Mouse (Mus musculus): ENCODE data around the gene Enthd1. TPM values are rescaled to one million over a fixed set of nuclear protein-coding genes. Genes with fewer than 3 reads are reported as not detected.
"Not testable (repeated sequence)": the region's sequence is repeated elsewhere in the genome, so short reads cannot be mapped to it uniquely, and the experiment has no call there.

Enthd1 gene
- 0.17 and 0.33 TPM in 2 replicates for polyA plus RNA-seq (2015; fragmentation: Nextera tagmentation; extraction: Ambion mirVana)

DNA sequence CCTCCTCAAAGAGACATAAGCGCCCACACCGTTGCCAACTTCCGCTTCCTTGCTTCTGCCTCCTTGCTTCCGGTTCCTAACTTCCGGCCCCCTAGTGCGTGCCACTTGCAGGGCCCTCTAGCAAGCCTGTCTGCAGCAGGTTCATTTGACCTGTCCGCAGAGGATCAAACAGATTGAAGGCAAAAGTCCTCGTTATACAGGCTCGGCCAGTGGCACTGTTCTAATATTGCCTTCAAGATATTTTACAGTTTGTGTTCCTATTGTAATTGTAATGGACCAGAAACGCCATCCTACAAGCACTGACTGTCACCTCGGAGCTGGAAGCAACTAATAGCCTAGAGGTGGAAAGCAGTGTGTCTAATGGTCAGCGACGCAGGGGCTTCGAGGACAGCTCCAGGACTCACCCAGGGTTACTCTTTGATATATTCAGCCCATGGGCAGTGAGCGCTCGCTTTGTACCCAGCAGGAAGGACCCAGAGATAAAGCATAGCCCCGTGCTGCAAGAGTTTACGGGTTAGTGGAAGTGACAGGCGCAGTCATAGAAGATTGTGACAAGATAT lies at the start of gene Enthd1:
TSS of gene Enthd1 (minus strand) at position 51 of the 560 bp plus-strand sequence.
- DNase-seq (ENCODE audit: low spot score), result no peak

DNA sequence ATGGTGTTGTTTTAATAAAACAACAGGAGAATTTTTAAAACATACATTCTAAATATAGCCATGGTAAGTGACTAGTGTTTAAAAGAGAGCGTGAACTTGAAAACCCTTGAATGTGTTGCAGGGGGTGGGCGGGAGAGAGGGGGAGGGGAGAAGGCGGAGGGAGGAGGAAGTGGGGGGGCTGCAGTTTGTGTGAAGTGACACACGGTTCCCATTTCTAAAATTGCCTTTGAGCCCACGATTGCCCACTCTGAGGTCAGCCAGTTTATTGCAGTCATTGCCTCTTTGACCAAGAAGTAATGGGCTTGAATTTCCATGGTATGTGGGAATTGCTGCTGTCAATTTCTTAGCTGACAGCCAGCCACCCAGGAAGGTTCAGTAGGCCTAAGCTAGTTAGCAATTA lies 48.9 kb upstream of the Enthd1 start:
- peak; percentile 69 for DNase-seq (ENCODE audit: low spot score)

DNA sequence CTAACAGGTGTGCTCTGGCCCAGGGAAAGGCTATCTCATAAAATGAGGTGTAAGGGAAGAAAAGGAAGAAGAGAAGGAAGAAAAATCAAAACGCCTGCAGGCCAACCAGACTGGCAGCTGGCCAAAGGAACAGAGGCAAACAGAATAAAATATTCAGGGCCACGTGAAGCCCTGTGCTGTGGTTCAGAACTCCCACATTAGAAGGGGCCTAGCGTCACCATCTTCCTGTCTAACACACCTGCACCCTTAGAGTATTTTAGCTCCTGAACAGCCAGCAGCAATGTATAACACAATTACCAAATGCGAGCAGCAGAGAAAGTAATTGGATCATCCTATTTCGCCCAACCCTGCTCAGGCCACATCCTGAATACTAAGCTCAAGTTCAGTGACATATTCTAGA lies 46.5 kb upstream of the Enthd1 start:
- peak; percentile 82 for DNase-seq (ENCODE audit: low spot score)

DNA sequence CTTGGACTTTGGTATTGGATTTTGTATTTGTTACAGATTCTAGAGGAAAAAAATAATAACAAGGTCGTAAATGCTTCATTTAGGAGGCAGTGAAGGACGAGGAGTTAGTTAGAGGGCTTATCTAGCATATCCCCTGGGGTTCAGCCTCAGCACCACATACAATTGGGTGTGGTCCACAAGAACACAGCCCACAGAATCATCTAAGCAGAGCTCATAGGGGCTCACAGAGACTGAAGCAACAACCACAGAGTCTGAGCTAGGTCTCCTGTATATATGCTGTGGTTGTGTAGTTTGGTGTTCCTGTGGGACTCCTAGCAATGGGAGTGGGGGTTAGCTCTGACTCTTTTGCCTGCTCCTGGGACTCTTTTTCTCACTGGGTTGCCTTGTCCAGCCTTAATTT lies 45.4 kb upstream of the Enthd1 start:
- DNase-seq (ENCODE audit: low spot score), result no peak

DNA sequence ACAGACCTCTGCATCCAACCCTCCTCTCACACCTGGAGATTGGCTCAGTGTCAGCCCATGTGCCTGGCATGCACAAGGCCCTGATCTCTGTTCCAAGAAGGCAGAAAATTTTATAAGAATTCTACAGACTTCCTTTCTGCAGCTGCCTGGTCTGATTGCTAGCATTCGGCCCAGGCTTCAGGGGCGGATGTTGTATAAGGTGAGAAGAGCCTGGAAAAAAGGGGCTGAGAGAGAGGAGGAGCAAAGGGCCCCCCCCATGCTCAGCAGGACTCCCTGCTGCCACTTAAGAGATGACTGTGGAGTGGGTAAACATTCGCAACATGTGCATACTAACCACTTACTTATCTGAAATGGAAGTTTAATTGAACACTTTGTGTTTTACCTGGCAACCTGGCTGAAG lies 43.0 kb upstream of the Enthd1 start:
- no peak for DNase-seq (ENCODE audit: low spot score)

DNA sequence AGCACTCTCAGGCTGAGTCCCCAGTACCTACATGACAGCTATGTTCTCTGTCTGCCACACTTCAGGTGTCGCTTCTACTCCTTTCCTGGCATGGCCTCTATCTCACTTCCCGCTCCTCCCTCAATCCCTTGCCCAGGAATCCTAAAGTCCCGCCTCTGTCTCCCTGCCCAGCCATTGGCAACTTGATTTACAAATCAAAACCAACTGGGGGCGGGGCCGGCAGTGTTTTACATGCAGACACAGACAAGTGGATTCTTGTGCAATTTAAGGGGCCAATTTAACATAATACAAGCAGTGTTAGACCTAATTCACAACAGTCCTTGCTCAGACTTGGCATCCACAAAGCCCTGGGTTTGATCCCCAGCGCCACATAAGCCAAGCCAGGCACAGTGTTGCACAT lies 39.1 kb upstream of the Enthd1 start:
- no peak for DNase-seq (ENCODE audit: low spot score)

DNA sequence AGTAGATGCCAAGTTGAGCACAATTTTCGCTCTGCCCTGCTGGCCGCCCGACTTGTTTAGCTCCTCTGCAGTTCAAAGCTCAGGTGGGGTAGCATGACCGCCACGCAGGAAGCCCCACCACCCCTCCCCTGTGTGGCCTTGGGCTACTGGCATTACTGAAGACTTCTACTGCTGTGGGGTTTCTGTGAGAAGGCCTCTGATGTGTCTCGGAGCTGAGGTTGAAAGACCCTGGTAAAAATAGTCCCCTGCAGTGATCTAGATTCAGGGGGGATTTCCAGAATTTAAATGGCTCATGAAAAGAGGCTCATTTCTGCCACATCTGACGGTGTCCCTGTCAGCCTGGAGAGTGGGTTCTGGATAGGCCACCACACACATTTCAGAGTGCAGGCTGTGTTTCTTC lies 37.5 kb upstream of the Enthd1 start:
- DNase-seq (ENCODE audit: low spot score), result no peak

DNA sequence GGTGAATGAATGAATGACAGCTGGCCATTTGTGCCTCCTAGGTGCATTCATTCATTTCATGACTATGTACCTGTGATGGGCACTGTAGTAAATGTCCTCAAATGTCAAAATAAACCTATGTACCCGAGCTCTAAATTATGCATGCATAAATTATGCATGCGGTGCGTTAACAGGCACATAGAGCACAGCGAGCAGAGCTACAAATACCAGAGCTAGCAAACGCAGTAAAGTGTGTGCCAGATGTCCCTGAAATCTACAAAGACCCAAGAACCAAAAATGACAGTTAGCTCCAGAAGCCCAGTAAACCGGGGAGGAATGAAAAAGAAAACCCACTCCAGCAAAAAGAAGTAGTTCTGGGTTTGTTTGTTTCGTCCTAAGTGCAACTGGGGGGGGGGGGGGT lies 36.5 kb upstream of the Enthd1 start:
- DNase-seq (ENCODE audit: low spot score), result no peak

DNA sequence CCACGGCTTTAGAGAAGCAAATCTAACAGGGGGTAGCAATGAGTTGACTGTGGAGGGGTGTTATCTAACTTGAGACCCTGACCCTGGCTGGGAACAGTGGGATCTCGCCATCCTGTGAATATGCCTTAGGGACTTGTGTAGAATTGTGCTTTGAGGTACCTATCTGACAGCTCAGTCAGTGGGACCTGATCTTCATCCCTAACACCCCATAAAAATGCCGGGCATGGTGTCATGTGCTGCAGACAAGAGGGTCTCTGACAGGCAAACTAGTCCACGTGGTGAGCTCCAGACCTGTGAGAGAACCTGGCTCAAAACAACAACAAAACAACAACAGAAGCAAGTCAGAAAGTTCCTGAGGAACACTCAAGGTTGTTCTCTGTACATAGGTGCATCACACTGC lies 34.9 kb upstream of the Enthd1 start:
- DNase-seq (ENCODE audit: low spot score), result no peak

DNA sequence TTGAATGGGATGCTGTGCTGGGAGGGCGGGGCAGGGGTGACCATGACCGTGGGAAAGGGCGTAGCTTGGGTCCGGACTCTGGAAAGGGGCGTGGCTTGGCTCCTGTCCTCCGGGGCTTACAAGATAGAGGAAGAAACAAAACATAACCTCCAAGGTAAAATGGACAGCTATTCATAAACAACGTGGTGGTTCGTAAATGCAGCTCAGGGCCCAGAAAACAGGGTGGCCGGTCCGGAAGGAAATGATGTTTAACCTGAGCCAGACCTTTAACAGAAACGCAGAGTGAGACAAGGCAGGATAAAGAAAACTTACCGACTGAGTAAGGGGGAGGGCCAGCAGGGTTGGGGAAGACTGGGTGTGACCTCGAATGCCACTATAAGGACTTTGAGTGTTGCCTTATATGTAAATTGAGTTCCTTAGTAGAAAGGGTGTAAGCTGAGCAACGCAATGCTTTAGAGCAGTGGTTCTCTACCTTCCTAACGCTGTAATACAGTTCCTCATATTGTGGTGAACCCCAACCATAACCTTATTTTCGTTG lies 34.3 kb upstream of the Enthd1 start:
- DNase-seq (ENCODE audit: low spot score), result no peak

DNA sequence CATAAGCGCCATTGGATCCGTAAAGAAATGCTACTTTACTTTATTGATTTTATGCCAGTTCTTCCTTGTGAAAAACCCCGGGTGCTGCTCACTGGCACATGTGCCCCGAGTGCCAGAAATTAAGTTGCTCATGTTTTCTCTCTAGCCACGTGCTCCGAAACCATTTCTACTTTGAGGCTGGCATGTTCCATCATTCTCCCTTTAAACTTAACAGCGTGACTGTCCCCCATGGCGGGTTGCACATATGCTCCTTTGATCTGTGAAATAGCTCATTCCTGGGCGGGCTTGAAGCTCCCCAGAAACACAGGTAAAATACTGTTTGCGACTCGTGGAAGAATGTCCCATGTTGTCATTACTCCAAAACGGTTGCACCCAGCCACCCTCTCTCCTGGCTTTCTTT lies 33.8 kb upstream of the Enthd1 start:
- no peak for DNase-seq (ENCODE audit: low spot score)

DNA sequence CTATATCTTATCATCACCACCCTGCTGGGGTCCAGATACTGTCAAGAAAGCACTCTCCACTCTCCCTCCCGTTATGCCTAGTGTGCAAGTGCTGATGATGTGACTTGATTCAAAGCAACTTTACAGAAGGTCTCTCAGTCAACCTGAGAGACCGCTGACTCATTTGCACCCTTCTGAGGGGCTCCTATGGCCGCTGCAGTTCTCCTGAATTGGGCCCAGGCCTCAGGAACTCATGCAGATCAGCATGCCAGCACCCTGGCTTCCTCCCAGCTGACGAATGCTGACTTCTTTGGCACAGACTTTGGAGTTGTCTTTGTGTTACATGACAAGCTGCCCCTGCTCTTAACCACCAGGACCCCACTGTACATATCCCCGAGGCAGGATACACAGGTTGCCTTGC lies 28.9 kb upstream of the Enthd1 start:
- DNase-seq (ENCODE audit: low spot score), result no peak

DNA sequence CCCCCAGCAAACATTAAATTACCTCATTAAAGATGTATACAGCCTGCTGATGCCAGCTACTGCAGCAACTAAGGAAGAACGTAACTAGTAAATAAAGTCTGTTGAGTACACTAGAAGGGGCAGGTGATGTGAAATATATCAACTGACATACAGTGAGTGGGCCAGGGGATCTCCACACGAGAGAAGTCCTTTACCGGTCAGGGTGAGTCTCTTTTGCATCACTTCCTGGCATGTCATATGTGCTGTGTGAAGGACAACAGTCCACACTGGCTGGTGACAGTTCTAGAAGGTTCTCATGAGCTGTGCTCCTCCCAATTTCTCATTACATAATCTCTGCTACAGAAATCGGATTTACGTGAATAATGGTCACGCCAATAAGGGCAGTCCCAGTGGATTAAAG lies 27.8 kb upstream of the Enthd1 start:
- DNase-seq (ENCODE audit: low spot score), result no peak

DNA sequence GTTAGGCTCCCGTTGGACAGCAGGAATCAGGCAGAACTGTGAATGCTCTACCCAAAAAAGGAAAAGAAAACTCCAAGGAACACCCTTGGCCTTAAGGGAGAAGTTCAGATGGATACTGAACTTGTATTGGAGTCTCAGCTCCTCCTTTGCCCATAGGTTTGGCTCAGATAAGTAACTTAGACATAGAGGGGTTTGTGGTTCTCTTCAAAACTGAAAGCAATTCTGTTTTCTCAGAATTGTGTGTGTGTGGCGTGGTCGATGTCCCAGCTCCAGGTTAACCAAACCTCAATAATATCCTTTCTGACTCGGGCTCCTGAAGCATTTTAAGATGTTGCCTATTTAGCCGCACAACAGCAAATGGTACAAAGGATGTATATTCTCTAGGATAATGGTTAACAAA lies 25.7 kb upstream of the Enthd1 start:
- DNase-seq (ENCODE audit: low spot score), result no peak

DNA sequence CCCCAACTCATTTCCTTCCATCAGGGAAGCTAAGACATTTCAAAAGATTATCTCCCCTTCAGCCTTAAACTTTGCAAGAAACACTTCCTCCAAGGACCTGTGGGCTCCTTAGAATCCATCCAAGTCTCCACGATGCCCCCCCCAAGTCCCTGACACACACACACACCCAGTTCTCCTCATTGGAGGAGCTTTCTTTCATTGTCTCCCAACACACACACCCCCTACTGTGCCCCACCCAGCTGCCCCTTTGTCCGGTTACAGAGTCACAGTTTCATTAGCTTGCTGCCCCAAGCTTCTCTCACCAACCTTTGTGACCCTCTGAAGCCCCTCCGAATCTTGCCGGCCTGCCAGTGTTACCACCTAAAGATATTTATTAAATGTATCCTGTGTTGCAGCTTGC lies 21.3 kb upstream of the Enthd1 start:
- DNase-seq (ENCODE audit: low spot score), result no peak

DNA sequence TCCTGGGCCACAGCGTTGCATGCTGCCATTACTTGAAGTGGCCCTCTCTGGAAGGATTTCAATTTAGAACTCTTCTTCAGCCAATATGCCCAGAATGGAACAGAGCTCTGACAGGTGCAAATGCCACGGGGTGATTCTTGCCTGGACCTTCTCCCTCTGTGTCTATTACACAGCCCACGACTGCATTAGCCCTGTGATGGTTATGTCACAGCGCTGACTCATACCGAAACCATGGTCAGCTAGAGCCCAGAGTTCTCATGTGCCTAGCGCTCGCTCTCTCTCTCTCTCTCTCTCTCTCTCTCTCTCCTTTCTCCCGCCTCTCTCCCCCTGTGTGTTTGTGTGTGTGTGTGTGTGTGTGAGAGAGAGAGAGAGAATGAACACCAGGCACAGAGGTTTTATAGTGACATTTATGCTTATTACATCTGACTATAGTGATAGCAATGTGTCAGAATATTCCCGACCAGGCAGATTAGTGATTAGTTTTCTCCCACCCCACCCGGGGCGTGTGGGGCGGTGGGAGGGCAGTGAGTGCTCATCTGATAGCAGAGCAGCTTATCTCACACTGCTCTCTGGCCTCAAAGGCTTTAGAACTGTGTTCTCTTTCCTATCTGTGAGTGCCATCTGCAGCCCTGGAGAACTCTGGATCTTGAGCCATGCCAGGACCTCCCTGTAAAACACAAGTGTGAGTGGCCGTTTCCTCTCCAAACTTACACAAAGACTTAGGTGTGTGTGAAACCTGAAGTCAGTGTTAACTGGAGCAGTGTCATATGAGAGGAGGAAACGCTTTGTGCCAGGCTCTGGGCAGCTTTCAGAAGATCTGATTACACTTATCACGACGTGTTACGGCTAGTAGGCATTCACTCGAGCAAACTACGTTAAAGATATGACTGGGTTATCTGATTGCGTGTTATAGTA lies 17.9 kb upstream of the Enthd1 start:
- no peak for DNase-seq (ENCODE audit: low spot score)

DNA sequence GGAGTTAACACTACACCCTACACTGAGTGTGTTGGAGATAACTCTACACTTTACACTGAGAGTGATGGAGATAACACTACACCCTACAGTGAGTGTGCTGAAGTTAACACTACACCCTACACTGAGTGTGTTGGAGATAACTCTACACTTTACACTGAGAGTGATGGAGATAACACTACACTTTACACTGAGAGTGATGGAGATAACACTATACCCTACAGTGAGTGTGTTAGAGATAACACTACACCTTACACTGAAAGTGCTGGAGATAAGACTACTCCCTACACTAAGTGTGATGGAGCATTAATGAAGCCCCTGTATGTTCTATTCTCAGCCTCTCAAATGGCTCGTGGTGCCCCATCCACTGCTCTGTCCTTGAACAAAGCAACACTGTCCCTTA lies 15.6 kb upstream of the Enthd1 start:
- DNase-seq (ENCODE audit: low spot score), result not testable (repeated sequence)

DNA sequence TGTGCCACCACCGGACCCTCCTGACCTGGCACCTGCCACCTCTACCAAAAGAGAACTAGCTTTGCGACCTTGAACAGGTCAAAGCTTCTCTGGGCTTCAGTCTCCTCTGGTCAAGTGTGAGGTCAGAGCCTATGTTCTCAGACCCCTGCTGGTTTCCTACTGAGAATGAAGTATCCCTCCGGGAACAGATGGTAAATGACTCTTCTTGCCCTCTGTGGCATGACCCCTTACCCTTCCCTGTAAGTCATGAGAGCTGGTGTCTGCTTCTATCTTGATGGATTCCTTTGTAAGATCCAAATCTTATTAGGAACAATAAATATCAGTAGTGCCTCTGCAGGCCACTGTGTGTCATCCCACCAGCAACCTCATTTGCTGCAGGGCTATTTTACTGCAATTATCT lies 14.2 kb upstream of the Enthd1 start:
- DNase-seq (ENCODE audit: low spot score), result no peak

DNA sequence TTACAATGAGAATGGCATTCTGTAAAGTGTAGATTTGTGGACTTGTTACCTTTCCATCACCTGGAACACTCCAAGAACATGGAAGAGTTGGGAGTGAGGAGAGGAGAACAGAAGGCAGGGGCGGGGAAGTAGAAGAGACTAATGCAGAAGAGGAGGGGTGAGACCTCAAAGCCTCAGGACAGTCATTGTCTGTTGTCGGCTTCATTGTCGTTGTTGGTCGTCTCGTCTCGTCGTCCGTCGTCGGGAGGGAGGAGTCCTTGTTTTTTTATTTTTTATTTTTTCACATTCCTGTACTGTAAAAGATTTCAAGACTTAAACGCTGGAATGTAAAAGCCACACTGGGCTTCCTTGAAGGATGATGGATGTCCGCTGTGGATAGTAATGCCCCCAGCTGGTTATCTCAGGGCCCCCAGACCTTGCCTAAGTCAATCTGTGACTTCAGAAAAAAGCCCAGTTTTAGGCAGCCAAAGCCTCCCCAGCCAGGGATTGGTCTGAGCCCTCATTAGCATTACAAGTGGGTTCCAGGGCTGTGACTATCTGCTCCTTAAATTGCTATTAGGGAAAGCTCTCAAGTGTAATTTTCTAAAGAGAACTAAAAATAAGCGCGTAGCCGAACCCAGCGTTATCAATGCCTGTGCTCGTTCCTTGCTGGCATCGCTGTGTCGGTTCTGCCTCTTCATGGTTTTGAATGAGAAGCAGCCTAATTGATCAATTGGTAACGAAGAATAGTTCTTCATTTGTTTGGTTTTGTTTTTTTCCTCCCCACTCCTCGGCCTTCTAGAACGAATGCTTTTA lies 12.4 kb upstream of the Enthd1 start:
- DNase-seq (ENCODE audit: low spot score), result no peak

DNA sequence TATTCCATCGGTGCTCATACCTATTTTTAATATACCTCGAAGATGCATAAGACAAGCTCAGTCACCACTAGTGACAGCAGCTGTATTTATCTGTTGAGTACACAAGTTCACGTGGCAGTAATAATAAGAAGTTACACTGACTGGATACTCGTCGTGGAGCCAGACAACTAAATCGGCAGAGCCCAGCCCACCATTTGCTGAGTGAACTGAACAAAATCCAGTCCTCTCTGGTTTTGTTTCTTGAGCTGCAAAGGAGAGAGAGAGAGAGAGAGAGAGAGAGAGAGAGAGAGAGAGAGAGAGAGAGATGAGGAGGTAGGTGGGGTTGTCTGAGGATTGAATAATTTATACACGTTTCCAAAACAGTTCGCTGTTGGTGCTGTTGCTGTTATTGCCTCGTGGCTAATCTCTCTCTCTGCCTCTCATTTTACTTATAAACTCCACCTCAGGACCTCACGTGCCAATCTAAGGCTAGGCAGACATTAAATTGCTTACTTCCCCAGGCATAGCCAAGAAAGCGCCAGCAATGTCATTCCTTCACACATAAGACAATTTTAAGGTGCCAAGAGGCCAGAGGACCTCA lies 11.5 kb upstream of the Enthd1 start:
- no peak for DNase-seq (ENCODE audit: low spot score)

DNA sequence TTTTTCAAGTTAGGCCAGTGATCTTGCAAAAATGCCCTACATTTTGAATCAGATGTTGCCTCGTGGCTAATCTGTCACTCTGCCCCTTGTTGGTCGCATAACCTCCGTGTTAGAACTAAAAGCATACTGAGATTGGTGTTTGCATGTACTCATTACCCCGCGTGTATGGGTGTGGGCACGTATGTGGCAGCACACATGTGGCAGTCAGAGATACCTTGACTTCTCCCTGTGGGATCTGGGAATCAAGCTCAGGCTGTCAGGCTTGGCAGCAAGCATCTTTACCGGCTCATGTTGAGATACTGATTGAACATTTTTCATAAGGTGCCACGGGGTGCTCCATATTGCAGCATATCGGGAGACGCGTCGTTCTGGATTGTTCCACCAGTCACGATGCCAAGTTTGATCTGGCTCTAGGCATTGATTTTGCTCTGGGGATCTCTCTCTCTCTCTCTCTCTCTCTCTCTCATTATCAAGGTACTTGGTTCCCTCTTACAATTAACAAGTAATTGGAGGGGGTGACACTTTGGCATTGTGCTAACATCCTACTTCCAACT lies 10.9 kb upstream of the Enthd1 start:
- no peak for DNase-seq (ENCODE audit: low spot score)

Measured in thymus, postnatal 0 days (tissue).